Comparison of ENCODE assay signal across 8 mouse cellular contexts in the genomic region with DNA sequence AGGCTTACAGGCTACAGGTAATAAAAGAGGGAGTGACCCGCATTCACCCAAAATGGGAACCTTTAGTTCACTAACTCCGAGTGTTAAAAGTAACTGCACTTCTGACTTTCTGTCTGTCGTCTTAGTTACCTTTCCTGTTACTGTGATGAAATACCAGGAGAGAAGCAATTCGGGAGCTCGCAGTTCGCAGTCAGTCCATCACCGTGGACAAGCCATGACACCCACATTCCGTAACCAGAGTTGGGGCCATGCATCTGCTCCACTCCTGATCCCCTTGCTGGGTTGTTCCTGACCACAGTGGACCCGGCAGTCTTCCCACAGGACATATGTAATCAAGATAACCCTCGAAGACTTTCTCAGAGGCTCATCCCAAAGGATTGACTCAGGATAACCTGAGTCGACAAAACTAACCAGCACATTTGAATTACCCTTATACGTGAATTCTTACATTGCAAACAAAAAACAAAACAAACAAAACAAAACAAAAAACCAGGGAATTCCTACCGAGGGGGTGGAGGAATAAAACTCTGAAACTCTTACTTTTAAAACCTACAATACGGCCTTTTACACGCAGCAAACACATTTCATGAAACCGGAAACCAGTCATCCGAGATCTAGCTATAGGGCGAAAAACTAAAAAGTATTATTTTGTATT. TPM values are rescaled to one million over a fixed set of nuclear protein-coding genes. Genes with fewer than 3 reads are reported as not detected.
DNase-seq lines count a peak whose midpoint lies in the region; ATAC-seq and TF ChIP-seq lines count a peak whose summit lies in the region.

No protein-coding gene starts in this region.

- H3K4me3 ChIP-seq in ES-Bruce4 (ENCODE audit: low read depth, low read length) = peak overlapping the region; percentile 78
- H3K4me3 ChIP-seq in heart, embryonic 14.5 days (ENCODE audit: control insufficient read depth in 1 of 2, insufficient read depth in 1 of 2, low read depth in 1 of 2, low read length in 2 of 2) = peak overlapping the region; percentile 51 to 78
- H3K4me3 ChIP-seq in liver, embryonic 15.5 days (replicated peaks) = peak overlapping the region; percentile 67
- peak overlapping the region; percentile 47 for H3K4me3 ChIP-seq in stomach, embryonic 16.5 days (replicated peaks; ENCODE audit: low read length)

- TF ChIP-seq POLR2A in ES-Bruce4 (IDR thresholded peaks at IDR 0.05; ENCODE audit: insufficient read depth, low read length) = no peak

- no peaks in the 10 kb centered on the region for H3K36me3 ChIP-seq in ES-Bruce4 (ENCODE audit: control insufficient read depth, insufficient read depth, low read length, poor library complexity, severe bottlenecking)
- H3K36me3 ChIP-seq in heart, embryonic 14.5 days (ENCODE audit: control insufficient read depth, insufficient read depth, low read length) = no peaks in the 10 kb centered on the region
- no peaks in the 10 kb centered on the region for H3K36me3 ChIP-seq in liver, embryonic 15.5 days (replicated peaks)
- no peaks in the 10 kb centered on the region for H3K36me3 ChIP-seq in stomach, embryonic 16.5 days (ENCODE audit: control insufficient read depth, insufficient read depth, low read length)

- DNase-seq in heart, adult 11 months = peak; percentile 92
- DNase-seq in heart, postnatal 4 days = no peak
- DNase-seq in urinary bladder, adult 18-20 months (ENCODE audit: low spot score in 2 of 2) = no peak
- no peak for DNase-seq in layer of hippocampus, adult 18-20 months (ENCODE audit: low spot score in 2 of 2)

- no peaks in the 10 kb centered on the region for H3K9me3 ChIP-seq in ES-Bruce4 (replicated peaks; ENCODE audit: control insufficient read depth, insufficient read depth, low read length, poor library complexity, severe bottlenecking)
- H3K9me3 ChIP-seq in heart, embryonic 14.5 days (ENCODE audit: control insufficient read depth, low read length) = no peaks in the 10 kb centered on the region
- H3K9me3 ChIP-seq in liver, embryonic 15.5 days (replicated peaks) = no peaks in the 10 kb centered on the region
- no peaks in the 10 kb centered on the region for H3K9me3 ChIP-seq in stomach, embryonic 16.5 days (replicated peaks; ENCODE audit: control insufficient read depth, low read length)

- H3K4me1 ChIP-seq in ES-Bruce4 (ENCODE audit: control insufficient read depth, insufficient read depth, low read length) = no peaks in the 10 kb centered on the region
- H3K4me1 ChIP-seq in heart, embryonic 14.5 days (ENCODE audit: control insufficient read depth in 2 of 2, insufficient read depth in 2 of 2, low read length in 2 of 2) = peaks cover 2 to 7% of the 10 kb centered on the region in 2 experiments; a peak in 3 of 4 replicates
- H3K4me1 ChIP-seq in liver, embryonic 15.5 days (replicated peaks) = peaks cover 20% of the 10 kb centered on the region
- H3K4me1 ChIP-seq in stomach, embryonic 16.5 days (ENCODE audit: control insufficient read depth, insufficient read depth, low read length) = peaks cover 9% of the 10 kb centered on the region; the same call in 1 of the 2 replicates

- ATAC-seq in heart, embryonic 14.5 days (ENCODE audit: insufficient number of reproducible peaks, insufficient read depth, low FRiP score, low read depth) = no peak
- no peak for ATAC-seq in liver, embryonic 15.5 days (ENCODE audit: insufficient read depth)
- ATAC-seq in stomach, embryonic 16.5 days (ENCODE audit: insufficient read depth, low FRiP score) = no peak

- WGBS in heart, embryonic 14.5 days = 29% methylated on average over 18 of the region's 18 CpGs
- WGBS in liver, embryonic 15.5 days (ENCODE audit: insufficient replicate concordance) = 26% methylated on average over 18 of the region's 18 CpGs
- WGBS in stomach, embryonic 16.5 days = 24% methylated on average over 18 of the region's 18 CpGs

- no peak for TF ChIP-seq EP300 in ES-Bruce4 (IDR thresholded peaks at IDR 0.05; ENCODE audit: insufficient read depth, low read depth, low read length)

- TF ChIP-seq CTCF in ES-Bruce4 (IDR thresholded peaks at IDR 0.05; ENCODE audit: low read depth, low read length) = no peak

- H3K27me3 ChIP-seq in ES-Bruce4 (ENCODE audit: control insufficient read depth, insufficient read depth, low read length, poor library complexity, severe bottlenecking) = no peaks in the 10 kb centered on the region
- no peaks in the 10 kb centered on the region for H3K27me3 ChIP-seq in heart, embryonic 14.5 days (ENCODE audit: control insufficient read depth, insufficient read depth, low read length)
- H3K27me3 ChIP-seq in liver, embryonic 15.5 days = peaks cover 15% of the 10 kb centered on the region; the same call in 1 of the 2 replicates
- no peaks in the 10 kb centered on the region for H3K27me3 ChIP-seq in stomach, embryonic 16.5 days (ENCODE audit: control insufficient read depth, insufficient read depth, low read length)

- peak overlapping the region; percentile 87 for H3K9ac ChIP-seq in ES-Bruce4 (ENCODE audit: low read depth, poor library complexity, severe bottlenecking)
- peak overlapping the region; percentile 84 for H3K9ac ChIP-seq in heart, embryonic 14.5 days (ENCODE audit: low read length)
- peak overlapping the region; percentile 78 for H3K9ac ChIP-seq in liver, embryonic 15.5 days
- H3K9ac ChIP-seq in stomach, embryonic 16.5 days (ENCODE audit: low read length) = peak overlapping the region; percentile 69

- peak overlapping the region; percentile 67 for H3K27ac ChIP-seq in ES-Bruce4 (ENCODE audit: insufficient read depth, low read length)
- H3K27ac ChIP-seq in heart, embryonic 14.5 days (replicated peaks in 1 of 2; ENCODE audit: control insufficient read depth in 1 of 2, insufficient read depth in 1 of 2, low read depth in 2 of 2, low read length in 2 of 2) = peak overlapping the region; percentile 95 to 99
- peak overlapping the region; percentile 95 for H3K27ac ChIP-seq in liver, embryonic 15.5 days (replicated peaks)
- peak overlapping the region; percentile 92 for H3K27ac ChIP-seq in stomach, embryonic 16.5 days (ENCODE audit: low read length)

- H3K4me2 ChIP-seq in heart, embryonic 14.5 days (ENCODE audit: low read length) = peak overlapping the region; percentile 65
- peak overlapping the region; percentile 72 for H3K4me2 ChIP-seq in liver, embryonic 15.5 days
- peak overlapping the region; percentile 56 for H3K4me2 ChIP-seq in stomach, embryonic 16.5 days (ENCODE audit: low read depth, low read length)

RNA-seq across cellular contexts. Expression of gene Kpna2, which starts 12.5 kb away (rescaled TPM):
- 100 to 1,000 TPM; 179 to 190 TPM for total RNA-seq in heart, postnatal 4 days (2021)
- 487 and 560 TPM in 2 replicates for polyA plus RNA-seq in ES-Bruce4 (2011; ENCODE audit: insufficient read depth, insufficient read length, low read depth, missing spikeins)
- 228 and 258 TPM in 2 replicates for polyA plus RNA-seq in heart, embryonic 14.5 days (2014; fragmentation: Nextera tagmentation; extraction: Ambion mirVana)
- 246 and 250 TPM in 2 replicates for polyA plus RNA-seq in liver, embryonic 15.5 days (2015; fragmentation: Nextera tagmentation; extraction: Ambion mirVana)
- 297 and 327 TPM in 2 replicates for polyA plus RNA-seq in stomach, embryonic 16.5 days (2015; fragmentation: Nextera tagmentation; extraction: Ambion mirVana)
- 10 to 100 TPM; 23.3 to 23.9 TPM for total RNA-seq in layer of hippocampus, adult 18-20 months (2021)

RNA-seq across cellular contexts. Expression of gene 1810010H24Rik, which starts 13.7 kb away (rescaled TPM):
- 1 to 10 TPM; 3.7 to 4.0 TPM for total RNA-seq in heart, postnatal 4 days (2021)
- polyA plus RNA-seq in ES-Bruce4 (2011; ENCODE audit: insufficient read depth, insufficient read length, low read depth, missing spikeins) = 1.4 and 3.0 TPM in 2 replicates
- polyA plus RNA-seq in heart, embryonic 14.5 days (2014; fragmentation: Nextera tagmentation; extraction: Ambion mirVana) = 3.1 and 4.1 TPM in 2 replicates
- 4.5 and 5.6 TPM in 2 replicates for polyA plus RNA-seq in liver, embryonic 15.5 days (2015; fragmentation: Nextera tagmentation; extraction: Ambion mirVana)
- polyA plus RNA-seq in stomach, embryonic 16.5 days (2015; fragmentation: Nextera tagmentation; extraction: Ambion mirVana) = 2.0 TPM in 2 replicates
- total RNA-seq in layer of hippocampus, adult 18-20 months (2021) = 1 to 10 TPM; 2.6 to 3.3 TPM
